Mouse (Mus musculus) testis, adult 2 months (tissue): ENCODE results near the gene Polr2i. TPM values are rescaled to one million over a fixed set of nuclear protein-coding genes. Genes with fewer than 3 reads are reported as not detected.

Source experiments
- H3K27ac ChIP-seq: fragments of 200-500 bp; 2 replicates; pipeline ENCODE4 v1.5.1; 2012; ENCODE audit warnings: low read depth, low read length; ENCODE audit not compliant: control insufficient read depth, insufficient read depth
- H3K27me3 ChIP-seq: fragments of 200-500 bp; 2 replicates; pipeline ENCODE4 v1.6.1; 2012; ENCODE audit warnings: mild to moderate bottlenecking, low read length, moderate library complexity; ENCODE audit not compliant: control insufficient read depth, insufficient read depth
- H3K36me3 ChIP-seq: fragments of 200-500 bp; 2 replicates; pipeline ENCODE4 v1.6.1; 2012; ENCODE audit warnings: mild to moderate bottlenecking, low read length; ENCODE audit not compliant: control insufficient read depth, insufficient read depth
- H3K4me1 ChIP-seq: fragments of 200-500 bp; 2 replicates; pipeline ENCODE4 v1.6.1; 2012; ENCODE audit warnings: low read length; ENCODE audit not compliant: control insufficient read depth, insufficient read depth
- H3K4me3 ChIP-seq: fragments of 200-500 bp; 2 replicates; pipeline ENCODE4 v1.5.1; 2012; ENCODE audit warnings: low read depth, mild to moderate bottlenecking, low read length, moderate library complexity, mixed read lengths; ENCODE audit not compliant: control insufficient read depth
- CTCF ChIP-seq: fragments of 200-500 bp; IDR thresholded peaks from 2 replicates; pipeline ENCODE4 v1.5.1; 2012; ENCODE audit warnings: low read depth, mild to moderate bottlenecking, inconsistent platforms, low read length, moderate library complexity; ENCODE audit not compliant: control insufficient read depth, insufficient read depth, insufficient replicate concordance
- POLR2A ChIP-seq: fragments of 200-500 bp; IDR thresholded peaks from 2 replicates; pipeline ENCODE4 v1.6.1; 2012; ENCODE audit warnings: low read depth, mild to moderate bottlenecking, inconsistent platforms, low read length, moderate library complexity; ENCODE audit not compliant: control insufficient read depth
- polyA plus RNA-seq: library from polyadenylated mRNA; depleted of rRNA; stranded (reverse); fragments of >200 nt; gene quantifications from 2 replicates; pipeline ENCODE4 v1.2.3, GENCODE M21; 2012

Polr2i gene
- polyA plus RNA-seq, 1 experiment: 257 TPM

- peak overlapping the region; percentile 71 for H3K27ac ChIP-seq
- TF ChIP-seq POLR2A: no peak
- TF ChIP-seq CTCF: no peak
- H3K27me3 ChIP-seq: no peaks in the 10 kb centered on the region
- no peaks in the 10 kb centered on the region for H3K4me1 ChIP-seq
- peaks cover 15% of the 10 kb centered on the region for H3K36me3 ChIP-seq
- no peak overlapping the region for H3K4me3 ChIP-seq
These were observed 35.0 kb downstream of the Polr2i start for GRCm38 (mm10) chr7:30266780-30267179.

DNA sequence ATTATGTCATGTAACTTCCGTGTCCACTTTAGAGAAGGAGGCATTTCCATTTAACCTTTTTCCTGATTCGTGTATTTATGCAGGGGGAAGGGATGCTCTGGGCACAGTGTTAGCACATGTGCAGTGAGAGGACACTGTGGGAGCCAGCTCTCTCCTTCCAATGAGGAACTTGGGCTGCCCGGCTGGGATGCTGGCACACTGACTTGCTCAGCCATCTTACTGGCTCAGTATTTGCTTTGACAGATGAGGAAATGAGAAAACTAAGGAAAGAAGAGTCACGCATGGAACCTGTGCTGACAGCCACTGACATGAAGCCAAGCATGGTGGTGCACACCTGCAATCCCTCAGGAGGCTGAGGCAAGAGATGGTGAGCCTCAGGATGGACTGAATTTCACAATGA lies 37.9 kb downstream of the Polr2i start:
- Histone ChIP-seq H3K27me3 (no peaks in the 10 kb centered on the region), H3K4me1 (peaks cover 5% of the 10 kb centered on the region; the same call in 1 of the 2 replicates), H3K36me3 (peaks cover 19% of the 10 kb centered on the region), H3K27ac (no peak overlapping the region), H3K4me3 (no peak overlapping the region)
- TF ChIP-seq CTCF (no peak), POLR2A (no peak)

GRCm38 (mm10) chr7:30274383-30274782 lies 42.6 kb downstream of the Polr2i start:
- TF ChIP-seq CTCF: no peak
- TF ChIP-seq POLR2A: no peak
- peaks cover 12% of the 10 kb centered on the region for H3K4me1 ChIP-seq
- no peak overlapping the region for H3K4me3 ChIP-seq
- H3K36me3 ChIP-seq: peaks cover 20% of the 10 kb centered on the region
- no peaks in the 10 kb centered on the region for H3K27me3 ChIP-seq
- H3K27ac ChIP-seq: peak overlapping the region; percentile 14; the same call in 1 of the 2 replicates

DNA sequence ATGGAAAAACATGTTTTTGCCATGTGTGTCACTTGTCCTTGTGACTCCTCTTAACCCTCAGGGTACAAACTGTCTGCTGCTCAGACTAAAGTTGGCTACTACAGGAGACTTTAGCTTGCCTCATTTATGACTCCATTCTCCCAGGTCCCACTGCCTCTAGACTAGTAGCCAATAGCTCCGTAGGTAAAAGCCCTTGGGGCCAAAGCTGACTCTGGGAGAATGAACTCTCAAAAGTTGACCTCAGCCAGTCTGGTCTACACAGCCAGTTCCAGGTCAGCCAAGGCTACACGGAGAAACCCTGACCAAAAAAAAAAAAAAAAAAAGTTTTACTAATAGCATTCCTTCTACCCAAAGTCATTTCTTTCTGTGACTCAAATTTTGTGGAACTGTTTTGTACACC lies 47.2 kb downstream of the Polr2i start:
- Histone ChIP-seq H3K36me3 (peaks cover 9% of the 10 kb centered on the region), H3K4me1 (peaks cover 14% of the 10 kb centered on the region), H3K27ac (no peak overlapping the region), H3K27me3 (no peaks in the 10 kb centered on the region), H3K4me3 (peak overlapping the region; percentile 1; the same call in 1 of the 2 replicates)
- TF ChIP-seq CTCF: no peak
- TF ChIP-seq POLR2A: no peak

- H3K4me3 ChIP-seq: peak overlapping the region; percentile 92
- TF ChIP-seq CTCF (no peak), POLR2A (no peak)
- H3K4me1 ChIP-seq: peaks cover 14% of the 10 kb centered on the region
- peaks cover 6% of the 10 kb centered on the region for H3K36me3 ChIP-seq
- no peaks in the 10 kb centered on the region for H3K27me3 ChIP-seq
- H3K27ac ChIP-seq: peak overlapping the region; percentile 96
These were observed 47.8 kb downstream of the Polr2i start for GRCm38 (mm10) chr7:30279536-30279935.

DNA sequence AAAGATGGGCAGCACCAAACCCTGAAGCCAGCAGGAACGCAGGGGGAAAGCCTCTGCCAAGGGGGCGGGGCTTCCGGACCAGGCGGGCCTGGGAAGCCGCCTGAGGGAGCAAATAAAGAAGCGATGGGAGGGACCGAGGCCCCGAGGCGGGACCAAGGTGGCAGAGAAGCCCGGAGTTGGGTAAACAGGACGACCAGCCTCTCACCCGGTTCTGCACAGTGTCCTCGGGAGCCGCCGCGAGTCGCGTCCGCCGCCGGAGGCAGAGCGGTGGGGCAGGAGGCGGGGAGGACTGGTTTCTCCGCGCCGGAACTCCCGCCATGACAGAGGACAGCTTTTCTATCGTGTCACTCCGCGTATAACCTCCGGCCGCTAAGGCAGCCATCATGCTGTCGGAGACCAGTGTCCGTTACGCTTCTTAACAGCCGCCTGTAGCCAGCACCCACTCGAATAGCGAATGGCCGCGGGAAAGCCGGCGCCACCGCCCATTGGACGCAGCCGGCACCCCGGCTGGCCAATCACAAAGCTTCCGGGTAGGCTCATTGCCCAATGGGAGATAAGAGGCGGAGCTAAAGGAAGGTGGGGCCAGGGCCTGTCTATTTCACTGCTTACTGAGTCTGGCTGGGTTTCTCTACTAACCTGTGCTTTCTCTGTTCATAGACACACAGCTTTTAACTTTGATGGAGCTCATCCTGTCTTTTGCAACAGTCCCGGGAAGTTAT lies 48.4 kb downstream of the Polr2i start, which contains the start of the genes Thap8 and Wdr62:
Gene Thap8 (plus strand): TSS at position 144 of the 719 bp plus-strand sequence.
Gene Wdr62 (minus strand): TSS at position 469 of the 719 bp plus-strand sequence.
- H3K36me3 ChIP-seq: peaks cover 4% of the 10 kb centered on the region
- peak within 1 kb of the TSS; percentile 92 for H3K4me3 ChIP-seq
- H3K27me3 ChIP-seq: no peaks in the 10 kb centered on the region
- TF ChIP-seq CTCF: no peak
- TF ChIP-seq POLR2A: peak; percentile 97
- peaks cover 9% of the 10 kb centered on the region for H3K4me1 ChIP-seq
- H3K27ac ChIP-seq: peak within 1 kb of the TSS; percentile 99

- Histone ChIP-seq H3K27me3 (no peaks in the 10 kb centered on the region), H3K36me3 (peaks cover 4% of the 10 kb centered on the region), H3K4me1 (peaks cover 9% of the 10 kb centered on the region), H3K27ac (peak overlapping the region; percentile 99), H3K4me3 (peak overlapping the region; percentile 92)
- TF ChIP-seq POLR2A (no peak), CTCF (no peak)
These were observed 49.0 kb downstream of the Polr2i start for GRCm38 (mm10) chr7:30280670-30281138.
